Mouse (Mus musculus): Measurements from ENCODE around the gene Zfp704.

DNA sequence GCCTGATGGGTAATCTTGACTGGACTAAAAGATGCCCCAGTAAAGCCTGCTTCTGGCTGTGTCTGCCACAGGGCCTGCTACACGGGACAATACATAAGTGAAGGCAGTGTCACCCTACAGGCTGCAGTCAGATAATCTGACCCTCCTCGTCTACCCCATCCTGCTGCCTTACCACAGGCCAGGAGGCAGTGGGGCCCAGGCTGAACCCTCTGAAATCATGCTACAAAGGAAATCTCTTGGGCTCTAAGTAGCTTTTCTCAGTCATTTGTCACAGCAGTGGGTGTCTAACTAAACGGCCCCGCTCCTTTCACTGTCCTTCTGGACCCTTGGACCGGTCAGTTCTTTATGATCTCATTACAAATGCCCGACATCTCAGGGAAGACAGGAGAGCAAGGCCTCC, 208.2 kb downstream of the Zfp704 start:
- TF ChIP-seq CEBPB (IDR thresholded peaks at IDR 0.05; ENCODE audit: low read depth) = no peak
- no peak for TF ChIP-seq CTCF (IDR thresholded peaks at IDR 0.05; ENCODE audit: control insufficient read depth, insufficient read depth, insufficient read length)
- TF ChIP-seq MYOD1 (IDR thresholded peaks at IDR 0.05; ENCODE audit: control insufficient read depth, insufficient read length, low read depth) = no peak
- no peak for TF ChIP-seq FOSL1 (IDR thresholded peaks at IDR 0.05; ENCODE audit: insufficient read depth, low read length, poor library complexity, severe bottlenecking)
- TF ChIP-seq USF1 (IDR thresholded peaks at IDR 0.05; ENCODE audit: low read depth) = no peak

Measured in C2C12 (cell line).